Mouse (Mus musculus) urinary bladder, postnatal 25 days (tissue): ENCODE measurements around the gene H2afv.
"Not testable (repeated sequence)": the region's sequence is repeated elsewhere in the genome, so short reads cannot be mapped to it uniquely, and the experiment has no call there.

Experiments
- DNase-seq: peaks from one replicate; pipeline ENCODE4 v3.0.0; 2022; ENCODE audit warnings: low spot score

Gene H2afv

DNA sequence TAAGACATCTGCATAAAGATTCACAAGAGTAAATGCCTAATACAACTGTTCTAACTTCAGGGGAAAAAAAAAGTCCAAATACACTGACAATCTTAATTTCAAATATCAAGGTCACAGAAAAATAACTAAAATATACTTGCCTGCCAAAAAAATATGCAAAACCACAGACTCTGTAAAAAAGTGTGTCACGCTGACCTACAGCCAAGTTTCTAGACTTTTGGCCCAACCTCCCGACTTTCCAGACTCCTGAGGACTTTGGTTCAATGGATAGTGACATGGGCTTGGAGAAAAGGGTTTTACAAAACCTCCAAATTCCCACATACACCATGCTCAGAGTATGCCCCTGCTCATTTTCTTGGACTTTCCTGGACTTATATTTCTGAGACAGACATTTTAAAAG, 24.3 kb upstream of the H2afv start:
- DNase-seq = no peak

DNA sequence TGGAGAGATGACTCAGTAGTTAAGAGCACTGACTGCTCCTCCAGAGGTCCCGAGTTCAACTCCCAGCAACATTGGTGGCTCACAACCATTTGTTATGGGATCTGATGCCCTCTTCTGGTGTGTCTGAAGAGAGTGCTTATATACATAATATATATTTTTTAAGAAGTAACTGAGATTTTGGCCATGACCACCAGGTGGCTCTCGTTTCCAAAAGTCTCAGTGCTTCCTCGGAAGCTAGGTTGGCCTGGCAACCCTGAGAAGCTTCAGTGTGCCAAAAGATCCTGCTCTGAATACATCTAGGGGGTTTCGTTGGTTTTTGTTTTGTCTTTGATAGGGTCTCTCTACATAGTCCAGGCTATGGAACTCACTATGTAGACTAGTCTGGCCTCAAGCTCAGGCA, 20.9 kb upstream of the H2afv start:
- DNase-seq = peak; percentile 62

DNA sequence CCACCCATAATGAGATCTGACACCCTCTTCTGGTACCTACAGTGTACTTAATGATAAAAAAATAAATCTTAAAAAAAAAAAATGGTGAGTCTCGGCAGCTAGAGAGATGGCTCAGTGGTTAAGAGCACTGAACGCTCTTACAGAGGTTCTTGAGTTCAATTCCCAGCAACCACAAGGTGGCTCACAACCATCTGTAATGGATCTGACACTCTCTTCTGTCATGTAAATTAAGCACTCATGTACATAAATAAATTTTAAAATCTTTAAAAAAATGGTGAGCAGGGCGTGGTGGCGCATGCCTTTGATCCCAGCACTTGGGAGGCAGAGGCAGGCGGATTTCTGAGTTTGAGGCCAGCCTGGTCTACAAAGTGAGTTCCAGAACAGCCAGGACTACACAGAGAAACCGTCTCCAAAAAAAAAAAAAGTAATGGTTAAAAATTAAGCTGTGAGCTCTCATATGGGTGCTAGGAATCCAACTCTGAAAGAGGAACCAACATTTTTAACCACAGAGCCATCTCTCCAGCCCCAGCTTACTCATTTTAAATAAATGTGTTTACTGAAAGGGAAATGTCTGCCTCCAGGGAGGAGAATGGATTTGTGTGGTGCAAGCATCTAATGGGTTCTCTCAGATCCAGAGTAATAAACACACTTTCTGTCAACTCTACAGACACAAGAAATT, 19.1 kb upstream of the H2afv start:
- no peak for DNase-seq

DNA sequence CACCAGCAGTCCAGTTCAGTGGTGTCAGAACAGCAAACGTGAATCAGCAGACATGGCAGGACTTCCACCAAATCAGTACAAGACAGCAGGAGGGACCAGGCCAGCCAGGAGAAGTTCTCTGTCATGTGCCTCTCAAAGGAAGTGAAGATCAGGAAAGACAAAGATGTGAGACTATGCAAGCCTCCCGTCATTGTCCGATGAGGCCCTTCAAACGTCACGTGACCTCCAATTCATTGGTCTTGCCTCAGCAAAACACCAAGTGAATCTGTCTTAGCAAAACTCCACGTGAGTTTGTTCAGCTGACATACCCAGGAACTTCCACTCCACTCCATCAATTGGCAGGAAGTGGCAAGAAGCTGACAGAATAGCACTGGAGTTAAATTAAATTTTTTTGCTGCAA, 11.8 kb upstream of the H2afv start:
- DNase-seq = no peak

DNA sequence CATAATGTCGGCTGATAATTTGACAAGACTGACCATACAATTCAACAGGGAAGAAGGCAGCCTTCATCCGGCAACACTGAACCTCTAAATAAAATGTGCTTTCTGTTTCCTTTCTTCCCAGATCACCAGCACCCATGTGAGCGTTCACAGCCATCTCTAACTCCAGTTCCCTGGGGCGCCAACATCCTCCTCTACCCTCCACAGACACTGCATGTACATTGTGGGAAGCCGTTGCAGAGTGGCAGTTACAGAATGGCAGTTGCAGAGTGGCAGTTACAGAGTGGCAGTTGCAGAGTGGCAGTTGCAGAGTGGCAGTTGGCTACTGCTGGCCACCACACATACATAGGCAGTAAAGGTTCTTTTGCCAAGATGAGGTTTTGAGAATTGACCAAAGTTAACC, 3.9 kb upstream of the H2afv start:
- DNase-seq = not testable (repeated sequence)

DNA sequence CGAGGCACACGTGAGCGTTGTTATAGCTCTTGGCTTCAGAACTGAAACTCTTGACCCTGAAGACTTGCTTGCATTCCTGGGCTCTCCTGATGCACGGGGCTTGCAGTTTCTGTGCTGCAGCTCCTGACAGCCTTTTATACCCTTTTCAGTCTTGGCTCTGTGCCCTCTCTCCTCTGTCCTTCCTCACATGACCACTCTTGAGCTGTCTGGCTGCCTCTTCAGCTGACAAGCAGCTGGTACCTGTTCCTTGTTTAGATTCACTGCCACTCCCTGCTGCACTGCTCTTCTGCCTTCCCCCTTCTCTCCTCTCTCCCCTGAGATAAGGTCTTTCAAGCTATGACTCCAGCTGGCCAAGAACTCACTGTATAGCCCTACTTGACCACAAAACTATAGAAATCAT, 3.2 kb upstream of the H2afv start:
- DNase-seq = no peak

DNA sequence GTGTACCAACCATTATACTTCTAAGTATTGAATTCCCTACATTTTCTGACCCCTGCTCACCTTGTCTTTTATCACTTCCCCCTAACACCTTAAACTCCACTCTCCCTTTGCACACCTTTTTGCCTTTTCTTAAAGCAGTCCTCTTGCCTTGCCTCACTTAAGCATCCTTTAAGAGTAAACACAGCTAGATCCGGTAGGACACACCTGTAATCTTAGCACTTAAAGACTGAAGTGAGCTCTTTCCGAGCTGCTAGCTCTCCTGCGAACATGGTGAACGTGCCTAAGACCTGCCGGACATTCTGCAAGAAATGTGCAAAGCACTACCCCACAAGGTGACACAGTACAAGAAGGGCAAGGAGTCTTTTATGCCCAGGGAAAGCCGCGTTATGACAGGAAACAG, 1.7 kb upstream of the H2afv start:
- no peak for DNase-seq

DNA sequence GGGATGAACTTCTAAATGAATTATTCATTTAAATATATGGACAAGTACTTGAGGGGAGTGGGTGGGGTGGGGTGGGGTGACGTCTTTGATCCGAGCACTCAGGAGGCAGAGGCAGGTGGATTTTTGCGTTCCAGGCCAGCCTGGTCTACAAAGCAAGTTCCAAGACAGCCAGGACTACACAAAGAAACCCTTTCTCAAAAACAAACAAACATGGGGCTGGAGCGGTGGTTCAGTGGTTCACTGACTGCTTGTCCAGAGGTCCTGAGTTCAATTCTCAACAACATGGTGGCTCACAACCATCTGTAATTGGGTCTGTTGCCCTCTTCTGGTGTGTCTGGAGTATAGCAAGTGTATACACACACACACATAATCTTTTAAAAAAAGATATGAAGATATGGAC, 1.2 kb upstream of the H2afv start:
- DNase-seq = no peak

DNA sequence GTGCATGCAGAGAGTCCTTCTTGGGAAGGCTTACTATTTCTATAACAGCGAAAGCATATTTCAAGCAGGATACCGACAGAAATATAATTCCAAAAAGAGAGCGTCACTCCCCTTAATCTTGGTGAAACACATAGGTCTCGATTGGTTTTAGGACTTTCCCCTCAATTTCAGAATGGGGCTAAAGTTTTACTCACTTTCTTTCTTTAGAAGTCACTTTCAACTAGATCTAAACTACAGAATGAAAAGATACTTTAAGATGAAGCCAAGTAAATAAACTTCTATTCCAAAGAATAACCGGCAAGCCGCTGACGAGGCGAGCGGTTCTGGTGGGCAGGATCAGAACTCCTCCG, 541 bp downstream of the H2afv start:
- no peak for DNase-seq

DNA sequence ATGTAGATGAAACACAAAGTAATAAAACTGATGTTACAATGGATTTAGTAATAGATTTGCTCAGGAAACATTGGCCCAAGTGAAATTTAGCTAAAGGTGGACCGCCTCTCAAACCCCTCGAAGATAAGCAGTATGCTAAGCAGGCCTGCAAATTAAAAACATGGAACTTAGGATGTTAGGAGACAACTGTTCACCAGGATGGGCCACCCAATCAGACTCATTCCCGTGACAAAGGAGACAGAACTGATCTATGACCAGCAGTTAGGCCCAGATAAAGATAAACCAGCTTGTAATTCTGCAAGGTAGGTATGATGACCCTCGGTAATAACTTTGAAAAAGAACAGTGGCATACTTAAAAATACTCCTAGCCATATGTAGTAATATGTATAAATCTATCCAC, 1.1 kb downstream of the H2afv start:
- DNase-seq = no peak

DNA sequence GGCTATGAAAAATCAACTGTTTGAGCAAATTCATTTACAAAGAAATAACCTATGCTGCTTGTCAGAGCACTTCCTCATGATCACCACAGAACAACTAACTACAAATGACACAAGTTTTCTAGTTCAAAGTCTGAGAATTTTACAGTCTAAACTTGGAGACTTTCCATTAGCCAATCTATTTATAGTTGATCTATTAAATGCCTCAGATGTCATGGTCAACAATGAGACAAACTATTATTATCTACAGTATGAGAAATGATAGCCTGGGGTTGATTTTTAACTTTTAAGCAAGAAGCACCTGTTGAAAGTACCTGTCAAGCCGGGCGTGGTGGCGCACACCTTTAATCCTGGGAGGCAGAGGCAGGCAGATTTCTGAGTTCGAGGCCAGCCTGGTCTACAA, 1.7 kb downstream of the H2afv start:
- DNase-seq = no peak

DNA sequence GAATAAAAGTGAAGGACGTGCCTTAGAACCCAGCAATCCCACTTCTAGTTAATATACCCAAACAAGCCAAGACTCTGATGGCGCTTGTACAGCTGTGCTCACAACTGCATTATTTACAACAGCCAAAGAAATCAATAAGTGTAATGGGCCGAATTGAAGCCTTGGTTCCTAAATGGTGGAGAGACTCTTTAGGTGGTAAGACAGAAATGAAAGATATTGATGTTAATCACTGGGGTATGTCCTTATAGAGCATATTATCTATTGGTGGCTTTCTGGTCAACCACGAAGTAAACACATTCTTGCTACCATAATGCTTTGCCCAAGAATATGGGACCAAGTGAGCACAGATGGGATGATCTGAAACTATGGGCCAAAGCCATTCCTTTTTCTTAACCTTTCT, 4.1 kb downstream of the H2afv start:
- no peak for DNase-seq

DNA sequence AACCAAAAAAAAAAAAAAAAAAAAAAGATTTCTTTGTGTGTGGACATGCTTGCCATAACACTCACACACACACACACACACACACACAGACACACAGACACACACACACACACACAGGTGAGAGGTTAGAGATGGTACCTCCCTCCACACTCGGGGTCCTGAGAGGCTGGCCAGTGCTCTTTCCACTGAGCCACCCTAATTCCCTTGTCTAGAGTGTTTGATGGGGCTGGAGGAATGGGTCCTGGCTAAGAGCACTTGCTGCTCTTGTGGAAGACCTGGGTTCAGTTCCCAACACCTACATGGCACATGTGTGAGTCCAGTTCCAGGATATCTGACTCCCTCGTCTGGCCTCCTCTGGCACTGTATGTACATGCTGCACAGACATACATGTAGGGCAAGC, 6.6 kb downstream of the H2afv start:
- DNase-seq = no peak

DNA sequence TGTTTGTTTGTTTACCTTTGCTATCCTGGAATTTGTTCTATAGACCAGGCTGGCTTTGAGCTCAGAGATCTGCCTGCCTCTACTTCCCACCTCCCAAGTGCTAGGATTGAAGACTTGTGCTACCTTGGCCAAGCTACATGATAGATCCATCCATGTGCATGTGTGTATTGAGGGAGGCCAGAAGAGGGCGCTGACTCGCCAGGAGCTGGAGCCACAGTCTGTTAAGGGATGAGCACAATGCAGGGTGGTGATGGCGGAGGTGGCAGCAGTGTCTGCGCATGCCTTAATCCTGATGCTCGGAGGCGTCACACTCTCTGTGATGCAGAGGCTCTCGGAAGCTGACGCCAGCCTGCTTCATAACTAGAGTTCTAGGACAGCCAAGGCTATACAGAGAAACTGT, 7.8 kb downstream of the H2afv start:
- DNase-seq = peak; percentile 34

DNA sequence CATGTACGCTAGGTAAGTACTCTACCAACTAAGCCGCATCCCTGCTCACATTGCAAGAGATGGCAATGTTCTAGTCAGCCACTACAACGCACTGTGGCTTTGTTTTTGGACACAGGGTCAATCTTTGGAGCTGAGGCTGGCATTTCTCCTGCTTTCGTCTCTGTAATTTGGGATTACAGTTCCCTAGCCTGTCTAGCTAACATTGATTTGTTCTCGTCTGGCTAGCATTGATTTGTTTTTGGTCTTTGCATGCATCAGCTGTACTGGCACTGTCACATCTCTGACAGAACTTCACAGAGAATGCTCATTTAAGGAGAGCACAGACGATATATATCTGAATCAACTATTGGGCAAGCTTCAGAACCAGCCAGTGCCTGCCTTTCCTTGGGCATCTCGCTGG, 14.1 kb downstream of the H2afv start:
- no peak for DNase-seq

DNA sequence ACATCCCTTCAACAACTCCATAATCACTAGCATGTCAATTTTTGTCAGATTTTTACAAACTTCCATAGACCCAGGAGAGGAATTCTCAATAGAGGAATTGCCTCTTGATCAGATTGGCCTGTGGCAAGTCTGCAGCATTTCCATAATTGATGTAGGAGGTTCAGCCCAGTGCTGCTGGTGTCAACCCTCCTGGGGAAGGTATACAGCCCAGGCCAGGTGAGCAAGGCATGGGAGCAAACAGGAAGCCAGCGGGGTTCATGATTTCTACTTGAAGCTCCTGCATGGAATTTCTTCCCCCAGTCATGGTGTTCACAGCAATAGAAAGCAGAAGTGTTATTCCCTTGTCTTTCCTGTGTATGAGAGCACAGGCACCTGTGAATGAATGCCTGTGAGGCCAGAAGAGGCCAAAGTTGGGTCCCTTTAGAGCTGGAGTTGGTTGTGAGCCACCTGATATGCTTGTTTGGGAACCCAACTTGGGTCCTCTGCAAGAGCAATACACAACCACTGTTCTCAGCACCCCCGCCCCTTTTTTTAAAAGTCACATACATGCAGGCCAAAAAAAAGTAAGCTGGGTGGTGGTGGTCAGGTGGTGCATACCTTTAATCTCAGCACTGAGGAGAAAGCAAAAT, 23.4 kb downstream of the H2afv start:
- DNase-seq = no peak

DNA sequence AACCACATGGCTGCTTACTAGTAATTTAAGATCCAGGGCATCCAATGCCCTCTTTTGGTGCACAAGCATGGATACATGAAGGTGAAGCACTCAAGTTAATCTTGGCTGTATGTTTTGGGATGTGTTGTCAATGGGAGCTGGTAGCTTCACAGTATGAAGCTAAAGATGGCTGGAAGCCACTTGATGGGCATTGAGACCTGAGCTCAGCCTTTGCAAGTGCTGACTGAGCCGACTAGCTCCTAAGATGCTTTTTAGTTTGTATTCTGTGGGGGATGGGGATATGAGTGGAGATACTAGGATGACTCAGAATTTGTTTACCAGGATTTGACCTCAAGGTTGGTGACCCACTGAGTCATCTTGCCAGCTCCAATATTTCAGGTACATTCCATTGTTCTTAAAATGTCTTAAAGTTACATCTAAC, 23.9 kb downstream of the H2afv start:
- no peak for DNase-seq

DNA sequence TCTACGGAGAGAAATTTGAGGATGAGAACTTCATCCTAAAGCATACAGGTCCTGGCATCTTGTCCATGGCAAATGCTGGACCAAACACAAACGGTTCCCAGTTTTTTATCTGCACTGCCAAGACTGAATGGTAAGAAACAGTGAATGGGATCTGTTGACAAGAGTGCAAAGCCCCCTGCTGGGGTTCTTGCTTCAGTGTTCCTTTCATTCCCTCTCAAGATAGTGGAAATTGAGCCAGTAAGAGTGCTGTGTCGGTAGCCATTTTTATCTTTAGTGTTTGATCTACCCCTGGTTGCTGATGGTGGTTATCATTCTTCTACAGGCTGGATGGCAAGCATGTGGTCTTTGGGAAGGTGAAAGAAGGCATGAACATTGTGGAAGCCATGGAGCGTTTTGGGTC, 25.1 kb downstream of the H2afv start:
- DNase-seq = not testable (repeated sequence)

DNA sequence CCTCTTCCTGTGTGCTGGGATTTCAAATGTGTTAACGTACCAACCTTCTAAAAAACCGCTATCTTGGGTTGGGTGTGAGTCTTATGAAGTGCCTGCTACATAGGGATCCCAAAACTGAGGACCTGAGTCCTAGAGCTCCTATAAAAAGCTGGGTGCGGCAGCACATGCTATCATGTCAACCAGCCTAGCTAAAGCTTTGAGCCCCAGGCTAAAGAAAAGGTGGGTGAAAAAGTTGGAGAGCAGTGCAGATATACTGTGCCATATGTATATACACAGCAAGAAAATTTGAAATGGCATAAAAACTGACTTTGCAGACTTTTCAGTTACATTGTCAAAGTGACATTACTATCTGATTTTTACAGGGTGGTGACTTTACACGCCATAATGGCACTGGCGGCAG, 25.5 kb downstream of the H2afv start:
- DNase-seq = no peak

DNA sequence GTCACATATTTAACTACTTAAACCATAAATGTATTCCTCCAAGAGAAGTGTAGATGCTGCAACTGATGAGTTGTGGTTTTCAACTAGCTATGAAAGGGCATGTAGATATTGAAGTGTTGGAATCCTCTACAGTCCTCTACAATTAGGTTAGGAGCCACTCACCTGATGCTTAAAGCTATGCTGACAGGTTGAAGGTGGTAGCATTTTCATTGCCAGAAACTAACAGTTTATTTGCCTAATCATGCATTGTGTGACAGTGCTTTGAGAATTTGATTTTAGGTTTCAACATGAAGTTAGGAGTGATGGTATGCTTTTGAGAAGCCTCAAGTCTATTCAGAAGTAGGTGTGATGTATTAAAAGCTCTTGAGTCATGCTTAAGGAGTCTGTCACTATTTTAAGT, 26.8 kb downstream of the H2afv start:
- DNase-seq = no peak

DNA sequence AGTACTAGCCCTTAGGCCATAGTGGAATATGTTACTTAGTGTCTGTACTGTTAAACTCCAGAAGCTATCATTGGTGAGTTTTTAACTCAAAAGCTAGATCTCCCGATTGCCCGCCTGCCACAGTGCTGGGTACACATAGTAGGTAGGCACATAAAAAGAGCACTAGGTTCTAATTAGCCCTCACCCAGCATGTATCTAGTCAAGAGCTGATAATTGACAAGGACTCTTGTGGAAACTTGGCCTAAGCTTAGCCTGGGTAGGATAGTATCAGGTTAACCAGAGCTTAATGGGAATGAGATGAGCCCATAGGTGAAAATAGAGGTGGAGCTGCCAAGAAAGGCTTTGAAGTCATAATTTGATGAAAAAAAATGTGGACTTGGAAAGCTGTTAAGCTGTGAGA, 27.2 kb downstream of the H2afv start:
- no peak for DNase-seq

DNA sequence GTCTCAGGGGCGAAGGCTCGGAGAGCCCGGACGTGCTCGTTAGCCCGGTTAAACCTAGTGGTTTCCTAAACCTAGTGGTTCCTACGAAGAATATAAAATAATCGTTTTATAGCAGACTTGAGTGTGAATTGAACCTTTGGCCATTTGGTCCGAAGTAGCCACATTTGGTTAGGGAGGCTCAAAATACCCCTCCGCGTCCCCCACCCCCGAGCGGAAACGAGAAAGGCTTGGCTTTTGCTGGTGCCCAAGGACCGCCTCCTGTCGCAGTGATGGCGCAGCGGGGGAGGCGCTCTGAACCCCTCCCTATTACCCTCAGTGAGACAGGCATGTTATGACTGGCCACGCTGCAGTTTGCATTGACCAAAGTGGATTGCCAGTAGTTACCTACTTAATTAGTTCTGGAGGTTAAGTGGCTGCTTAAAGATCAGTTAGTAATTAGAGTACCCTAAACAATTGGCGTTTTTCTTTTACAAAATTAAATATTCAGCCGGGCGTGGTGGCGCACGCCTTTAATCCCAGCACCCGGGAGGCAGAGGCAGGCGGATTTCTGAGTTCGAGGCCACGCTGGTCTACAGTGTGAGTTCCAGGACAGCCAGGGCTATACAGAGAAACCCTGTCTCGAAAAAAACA, 27.7 kb downstream of the H2afv start:
- DNase-seq = peak; percentile 73

DNA sequence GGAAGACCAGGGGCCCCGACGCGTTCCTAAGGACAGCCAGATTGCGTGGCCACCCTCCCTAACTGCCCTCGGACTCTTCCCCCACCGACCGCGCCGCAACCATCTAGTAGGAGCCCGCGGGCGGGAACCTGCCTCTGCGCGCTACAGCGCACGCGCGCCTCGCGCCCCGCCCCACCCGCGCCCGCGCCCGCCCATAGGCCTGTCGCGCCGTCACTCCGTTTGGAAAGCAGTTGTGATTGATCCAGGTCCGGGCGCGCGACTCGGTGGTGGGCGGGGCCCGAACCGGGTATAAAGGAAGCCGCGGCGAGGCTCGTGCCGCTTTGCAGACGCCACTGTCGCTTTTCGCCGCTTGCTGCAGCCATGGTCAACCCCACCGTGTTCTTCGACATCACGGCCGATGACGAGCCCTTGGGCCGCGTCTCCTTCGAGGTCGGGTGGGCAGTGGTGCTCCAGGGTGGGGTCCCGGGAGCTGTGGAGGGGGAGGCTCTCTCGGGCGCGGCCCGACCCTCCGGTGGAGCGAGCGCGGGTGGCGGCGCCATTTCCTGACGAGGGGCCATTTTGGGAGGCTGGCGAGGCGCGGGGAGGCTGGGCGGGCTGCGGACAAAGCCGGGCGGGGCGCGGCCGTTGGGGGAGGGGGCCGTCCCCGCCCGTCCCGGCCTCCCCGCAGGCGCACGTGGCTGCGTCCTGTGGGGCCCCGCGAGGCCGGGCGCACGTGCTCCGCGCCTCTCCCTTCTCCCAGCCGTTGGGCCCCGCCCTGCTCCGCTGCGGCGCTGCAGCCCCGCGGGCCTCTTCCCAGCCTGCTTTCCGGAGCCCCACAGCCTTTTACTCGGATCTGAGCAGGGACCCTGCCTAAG, 28.5 kb downstream of the H2afv start:
- peak; percentile 99 for DNase-seq
